Mouse (Mus musculus) retina, adult 2 months (tissue): ENCODE measurements around the gene Lsm14a.

Experiments used
- DNase-seq: peaks from one replicate; pipeline ENCODE4 v3.0.0-alpha.2; 2012; ENCODE audit warnings: low read depth, low spot score

The Lsm14a gene

GRCm38 (mm10) chr7:34312786-34313442 lies 80.2 kb downstream of the Lsm14a start:
- no peak for DNase-seq

- DNase-seq: no peak
Measured at GRCm38 (mm10) chr7:34309186-34309764, 83.8 kb downstream of the Lsm14a start.

GRCm38 (mm10) chr7:34308586-34308985 lies 84.5 kb downstream of the Lsm14a start:
- DNase-seq: no peak

GRCm38 (mm10) chr7:34305454-34305853 lies 87.7 kb downstream of the Lsm14a start:
- no peak for DNase-seq

- no peak for DNase-seq
Measured at GRCm38 (mm10) chr7:34302651-34303050, 90.5 kb downstream of the Lsm14a start.

GRCm38 (mm10) chr7:34301952-34302351 lies 91.2 kb downstream of the Lsm14a start:
- DNase-seq: no peak

GRCm38 (mm10) chr7:34298818-34299217 lies 94.3 kb downstream of the Lsm14a start:
- no peak for DNase-seq

- DNase-seq: no peak
Measured at GRCm38 (mm10) chr7:34296124-34296523, 97.0 kb downstream of the Lsm14a start.
